Mouse (Mus musculus): ENCODE results near the gene Arhgap45.

- TF ChIP-seq POLR2A (IDR thresholded peaks at IDR 0.05; ENCODE audit: insufficient read length, low read depth) = no peak
- no peak for TF ChIP-seq USF1 (IDR thresholded peaks at IDR 0.05; ENCODE audit: low read depth)
- no peak for TF ChIP-seq MYOD1 (IDR thresholded peaks at IDR 0.05; ENCODE audit: control insufficient read depth in 1 of 3, insufficient read length in 2 of 3, low read depth in 2 of 3)
- no peak for TF ChIP-seq MYOG (IDR thresholded peaks at IDR 0.05; ENCODE audit: control insufficient read depth in 1 of 3, insufficient read depth in 1 of 3, insufficient read length in 2 of 3, low read depth in 2 of 3)
- no peak for TF ChIP-seq MAX (IDR thresholded peaks at IDR 0.05; ENCODE audit: low read depth)
Observed at GRCm38 (mm10) chr10:79974087-79974486, 42.4 kb upstream of the Arhgap45 start.

All from myocyte (in vitro differentiated cells).